Mouse (Mus musculus): ENCODE measurements around the gene Eci2. TPM values are rescaled to one million over a fixed set of nuclear protein-coding genes. Genes with fewer than 3 reads are reported as not detected.

Eci2 gene
- polyA plus RNA-seq, 1 experiment, result 68.7 TPM

Other genes starting within 250 kb of the Eci2 start
- gene Prpf4b, start 151.8 kb downstream of the Eci2 start, polyA plus RNA-seq (2012; rRNA removed), result 104 and 111 TPM in 2 replicates
- 2.6 and 2.8 TPM in 2 replicates for gene Fam217a, start 102.8 kb downstream of the Eci2 start, polyA plus RNA-seq (2012; rRNA removed)
- not detected in 2 replicates for gene 4933417A18Rik, start 102.7 kb downstream of the Eci2 start, polyA plus RNA-seq (2012; rRNA removed)
- 0.30 and 0.44 TPM in 2 replicates for gene Eci3, start 63.3 kb downstream of the Eci2 start, polyA plus RNA-seq (2012; rRNA removed)

Data from frontal cortex, adult 2 months (tissue).